Mouse (Mus musculus) hindbrain, embryonic 12.5 days (tissue): ENCODE data around the gene Mical2. TPM values are rescaled to one million over a fixed set of nuclear protein-coding genes. Genes with fewer than 3 reads are reported as not detected.

Experiments
- polyA plus RNA-seq: library from polyadenylated mRNA; unstranded; fragments of >200 nt; fragmentation: Nextera tagmentation; extraction: Ambion mirVana; gene quantifications from 2 replicates; pipeline ENCODE4 v1.2.1, GENCODE M21; 2016

Gene Mical2
- polyA plus RNA-seq, 1 experiment from 2014 or later, result 1.6 TPM

Other genes with a start within 250 kb of the Mical2 start
- gene Usp47, start 202.4 kb upstream of the Mical2 start, polyA plus RNA-seq, result 110 and 111 TPM in 2 replicates
- 25.3 and 30.2 TPM in 2 replicates for gene Dkk3, start 66.8 kb upstream of the Mical2 start, polyA plus RNA-seq
- 66.2 and 74.8 TPM in 2 replicates for gene Parva, start 201.6 kb downstream of the Mical2 start, polyA plus RNA-seq